Mouse (Mus musculus) kidney, embryonic 16.5 days (tissue): ENCODE measurements at regions not wholly inside any gene's neighbourhood (a gene's known extent, or its start where the extent isn't known, plus 50 kb on each side); places are given as distances from the start of the nearest gene placed in this dataset.

Experiments
- ATAC-seq: fragments of 200-750 bp; cut with Nextera tagmentation; 2 replicates; pipeline ENCODE4 v1.8.0; 2017; ENCODE audit warnings: moderate TSS enrichment; ENCODE audit not compliant: low FRiP score, low TSS enrichment
- H3K27ac ChIP-seq: fragments of 300-500 bp; sonication (generic); 2 replicates; pipeline ENCODE4 v1.5.1; 2014; ENCODE audit warnings: low read length
- H3K27me3 ChIP-seq: fragments of 300-500 bp; sonication (generic); 2 replicates; pipeline ENCODE4 v1.6.1; 2014; ENCODE audit warnings: low read length, control low read depth, mixed read lengths; ENCODE audit not compliant: insufficient read depth
- H3K36me3 ChIP-seq: fragments of 300-500 bp; sonication (generic); 2 replicates; pipeline ENCODE4 v1.6.1; 2014; ENCODE audit warnings: low read length, control low read depth, mixed read lengths; ENCODE audit not compliant: insufficient read depth
- H3K4me1 ChIP-seq: fragments of 300-500 bp; sonication (generic); 2 replicates; pipeline ENCODE4 v1.6.1; 2014; ENCODE audit warnings: low read length, control low read depth, mixed read lengths; ENCODE audit not compliant: insufficient read depth
- H3K4me2 ChIP-seq: fragments of 300-500 bp; sonication (generic); replicated peaks from 2 replicates; pipeline ENCODE4 v1.6.1; 2014; ENCODE audit warnings: low read depth, low read length
- H3K4me3 ChIP-seq: fragments of 300-500 bp; sonication (generic); 2 replicates; pipeline ENCODE4 v1.5.1; 2014; ENCODE audit warnings: mild to moderate bottlenecking, low read length
- H3K9ac ChIP-seq: fragments of 300-500 bp; sonication (generic); replicated peaks from 2 replicates; pipeline ENCODE4 v1.6.1; 2014; ENCODE audit warnings: low read length
- H3K9me3 ChIP-seq: fragments of 300-500 bp; sonication (generic); 2 replicates; pipeline ENCODE4 v1.6.1; 2016; ENCODE audit warnings: low read length, control low read depth
- WGBS: fragments of 180-500 bp; shearing (Covaris S2); extraction: QIAGEN DNeasy Blood & Tissue Kit; methylation state at CpG from one replicate; pipeline ENCODE4 v1.1.7; 2014; 5-methylcytosine and 5-hydroxymethylcytosine counted together
- microRNA-seq: library from miRNA; unstranded; fragments of <30 nt; microRNA quantifications from one replicate; pipeline ENCODE4, GENCODE M21; 2016

DNA sequence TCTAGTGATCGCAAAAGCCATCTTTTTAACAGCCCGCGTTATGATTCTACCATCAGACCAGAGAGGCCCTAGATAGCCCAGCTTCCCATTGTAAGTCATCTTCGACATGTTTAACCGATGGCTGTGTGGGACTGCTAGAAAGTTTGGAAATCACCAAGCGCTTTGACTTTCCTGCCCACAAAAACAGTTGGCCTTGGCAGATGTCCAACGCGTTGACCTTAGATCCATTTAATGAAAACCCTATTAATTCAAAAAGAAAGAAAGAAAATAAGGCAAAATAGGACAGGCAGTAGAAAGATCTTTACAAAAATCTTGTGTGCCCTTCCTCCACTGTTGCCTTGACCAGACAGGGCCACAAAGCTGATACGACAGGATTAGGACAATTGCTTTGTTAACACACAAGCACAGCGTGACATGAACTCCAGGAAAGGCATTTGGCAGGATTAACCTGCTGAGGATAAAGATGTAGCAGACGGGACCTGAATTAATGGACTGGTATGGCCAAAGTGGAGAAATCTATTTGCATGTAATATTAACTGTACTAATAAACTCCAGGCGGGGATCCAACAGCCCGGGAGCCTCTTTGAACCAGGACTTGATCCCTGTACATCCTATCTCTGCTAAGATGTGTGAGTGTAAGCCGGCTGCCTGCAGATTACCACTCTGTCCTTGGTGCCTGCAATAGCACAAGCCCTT, 69.0 kb upstream of the Topaz1 start:
- no peaks in the 10 kb centered on the region for H3K9me3 ChIP-seq
- no peak overlapping the region for H3K4me2 ChIP-seq

DNA sequence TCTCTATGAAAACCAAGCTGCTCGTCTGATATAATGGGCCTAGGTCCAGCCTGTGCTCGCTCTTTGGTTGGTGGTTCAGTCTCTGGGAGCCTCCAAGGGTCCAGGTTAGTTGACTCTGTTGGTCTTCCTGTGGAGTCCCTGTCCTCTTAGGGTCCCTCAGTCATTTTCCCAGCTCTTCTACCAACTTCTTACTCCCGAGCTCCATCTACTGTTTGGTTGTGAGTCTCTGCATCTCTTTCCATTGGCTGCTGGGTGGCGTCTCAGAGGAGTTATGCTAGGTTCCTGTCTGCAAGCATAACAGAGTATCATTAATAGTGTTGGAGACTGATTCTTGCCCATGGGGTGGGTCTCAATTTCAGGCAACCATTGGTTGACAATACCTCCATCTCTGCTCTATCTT, 60.0 kb upstream of the Topaz1 start:
- H3K9ac ChIP-seq = no peak overlapping the region
- H3K4me1 ChIP-seq = no peaks in the 10 kb centered on the region
- no peaks in the 10 kb centered on the region for H3K9me3 ChIP-seq
- WGBS = 30% methylated on average over 4 of the region's 4 CpGs
- H3K4me2 ChIP-seq = no peak overlapping the region
- H3K27me3 ChIP-seq = no peaks in the 10 kb centered on the region
- no peak for ATAC-seq
- H3K36me3 ChIP-seq = no peaks in the 10 kb centered on the region
- H3K27ac ChIP-seq = no peak overlapping the region
- no peak overlapping the region for H3K4me3 ChIP-seq

More for the DNA sequence above, 69.0 kb upstream of the Topaz1 start:
- Histone ChIP-seq H3K27me3 (no peaks in the 10 kb centered on the region), H3K9ac (no peak overlapping the region), H3K4me3 (no peak overlapping the region), H3K27ac (no peak overlapping the region), H3K4me1 (no peaks in the 10 kb centered on the region), H3K36me3 (no peaks in the 10 kb centered on the region)
- 68% methylated on average over 14 of the region's 14 CpGs for WGBS
- ATAC-seq = no peak

DNA sequence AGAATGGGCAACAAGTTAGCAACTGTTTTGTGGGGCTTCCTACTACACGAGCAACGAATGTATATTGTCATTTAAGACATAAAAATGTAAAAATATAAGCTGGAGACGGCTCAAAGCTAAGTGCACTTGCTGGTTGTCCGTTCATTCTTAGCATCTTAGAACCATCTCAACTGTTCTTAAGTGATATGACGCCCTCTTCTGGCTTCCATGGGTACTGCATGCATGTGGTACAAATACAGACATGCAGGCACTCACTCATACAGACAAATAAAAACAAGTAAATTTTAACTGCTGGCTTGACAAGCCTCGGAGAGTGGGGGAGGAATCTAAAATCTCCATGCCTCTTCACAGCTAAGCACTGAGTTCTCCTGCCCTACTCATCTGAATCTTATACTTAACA, 55.3 kb upstream of the Topaz1 start:
- 71% methylated on average over 6 of the region's 6 CpGs for WGBS
- Histone ChIP-seq H3K4me2 (no peak overlapping the region), H3K9me3 (no peaks in the 10 kb centered on the region), H3K4me3 (no peak overlapping the region), H3K4me1 (no peaks in the 10 kb centered on the region), H3K27ac (no peak overlapping the region), H3K27me3 (no peaks in the 10 kb centered on the region), H3K36me3 (no peaks in the 10 kb centered on the region), H3K9ac (no peak overlapping the region)
- no peak for ATAC-seq

DNA sequence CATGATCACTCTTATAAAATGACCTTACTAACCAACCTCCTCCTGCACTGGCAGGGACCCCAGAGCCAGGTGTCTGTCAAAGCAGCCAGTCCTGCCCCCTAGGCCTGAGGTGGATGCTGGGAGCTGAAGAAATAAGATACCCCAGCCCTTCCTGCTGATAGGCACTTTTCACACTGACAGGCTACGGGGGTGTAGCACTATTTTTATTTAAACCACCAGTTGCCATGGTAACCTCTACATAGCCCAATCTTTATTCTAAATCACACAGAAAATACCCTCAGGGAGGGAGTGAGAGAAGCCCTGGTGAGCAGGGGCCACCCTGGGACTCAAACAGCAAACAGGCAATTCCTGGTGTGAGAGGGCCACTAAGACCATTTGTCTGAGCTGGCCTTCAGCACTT, 51.4 kb upstream of the Topaz1 start:
- no peak overlapping the region for H3K27ac ChIP-seq
- no peaks in the 10 kb centered on the region for H3K27me3 ChIP-seq
- 7% methylated on average over 1 of the region's 1 CpGs for WGBS
- H3K4me2 ChIP-seq = no peak overlapping the region
- H3K36me3 ChIP-seq = no peaks in the 10 kb centered on the region
- no peaks in the 10 kb centered on the region for H3K9me3 ChIP-seq
- ATAC-seq = no peak
- no peak overlapping the region for H3K4me3 ChIP-seq
- no peak overlapping the region for H3K9ac ChIP-seq
- no peaks in the 10 kb centered on the region for H3K4me1 ChIP-seq

Small RNA genes lying in the stretch of these regions (microRNA-seq; reads per million reads assigned to microRNA genes)
- 30.4 reads per million, percentile 42 among the genes with 10 or more reads in this experiment for gene Mir138-1
